Mouse (Mus musculus) bone marrow, adult 2 months (tissue): ENCODE results near the gene Slc2a4. TPM values are rescaled to one million over a fixed set of nuclear protein-coding genes. Genes with fewer than 3 reads are reported as not detected.
A peak's percentile ranks its signal among the peaks of the same experiment; 100 is the strongest.

ENCODE experiments used
- H3K27ac ChIP-seq: fragments of 200-500 bp; 2 replicates; pipeline ENCODE4 v1.5.1; 2012; ENCODE audit warnings: low read depth, mild to moderate bottlenecking, control low read depth, inconsistent platforms, low read length; ENCODE audit not compliant: control insufficient read depth, poor library complexity, insufficient read depth
- H3K4me1 ChIP-seq: fragments of 200-500 bp; 2 replicates; pipeline ENCODE4 v1.6.1; 2011; ENCODE audit warnings: low read length; ENCODE audit not compliant: control insufficient read depth, insufficient read depth
- H3K4me3 ChIP-seq: fragments of 200-500 bp; replicated peaks from 2 replicates; pipeline ENCODE3; 2011; ENCODE audit warnings: mild to moderate bottlenecking, low read depth, low read length, control low read depth; ENCODE audit not compliant: control insufficient read depth
- CTCF ChIP-seq: fragments of 200-500 bp; IDR thresholded peaks from 2 replicates; pipeline ENCODE4 v1.5.1; 2011; ENCODE audit warnings: low read length, control low read depth; ENCODE audit not compliant: control insufficient read depth, insufficient read depth
- POLR2A ChIP-seq: fragments of 200-500 bp; IDR thresholded peaks from 2 replicates; pipeline ENCODE4 v1.6.1; 2011; ENCODE audit warnings: low read depth, mild to moderate bottlenecking, control low read depth, low read length, borderline replicate concordance; ENCODE audit not compliant: control insufficient read depth
- WGBS: fragments of 180-500 bp; shearing (Covaris S2); methylation state at CpG from one replicate; pipeline ENCODE4 v1.1.7; 2018; 5-methylcytosine and 5-hydroxymethylcytosine counted together
- polyA plus RNA-seq: library from polyadenylated mRNA; stranded (reverse); fragments of >200 nt; gene quantifications from 2 replicates; pipeline ENCODE4 v1.2.4, GENCODE M21; 2011; ENCODE audit warnings: low replicate concordance; ENCODE audit not compliant: missing spikeins, insufficient read depth, insufficient read length

Gene Slc2a4
- polyA plus RNA-seq = 24.5 and 32.2 TPM in 2 replicates

DNA sequence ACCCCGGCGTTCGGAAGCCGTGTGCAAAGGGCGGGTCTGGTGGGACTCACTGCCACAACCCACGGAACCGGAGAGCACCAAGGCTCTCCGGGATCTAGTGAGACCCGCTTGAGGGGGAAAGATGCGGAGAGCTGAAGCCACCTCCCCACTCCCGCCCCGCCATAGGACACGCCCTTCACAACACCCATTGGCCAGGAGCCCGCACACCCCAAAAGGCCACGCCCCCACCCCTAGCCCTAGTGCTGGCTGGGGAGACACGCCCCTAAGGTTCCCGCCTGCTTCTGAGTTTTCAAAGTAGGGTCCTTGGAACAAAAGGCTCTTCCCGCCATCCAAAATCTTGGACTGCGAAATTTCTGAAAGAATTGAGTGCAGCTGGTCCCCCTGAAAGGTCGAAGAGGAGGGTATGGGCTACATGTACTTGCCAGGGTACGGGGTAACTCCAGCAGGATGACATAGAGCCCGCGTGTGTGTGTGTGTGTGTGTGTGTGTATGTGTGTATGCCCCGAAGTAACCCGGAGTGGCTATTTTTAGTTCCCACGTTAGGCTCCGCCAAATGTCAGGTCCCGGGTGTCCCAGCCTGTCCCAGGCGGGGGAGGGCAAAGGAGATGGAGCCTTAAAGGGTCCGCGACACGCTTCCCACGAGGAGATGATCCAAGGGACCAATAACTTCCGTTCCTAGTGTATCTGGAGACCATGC, at the start of gene Slc2a4:
Gene Slc2a4 (minus strand): TSS at position 123 of the 697 bp plus-strand sequence.
- Histone ChIP-seq H3K4me1 (peaks cover 1% of the 10 kb centered on the region; the same call in 1 of the 2 replicates), H3K4me3 (peak within 1 kb of the TSS; percentile 81), H3K27ac (peak within 1 kb of the TSS; percentile 54)
- no peak for TF ChIP-seq CTCF
- peak; percentile 78 for TF ChIP-seq POLR2A
- WGBS = 1% methylated on average over 34 of the region's 34 CpGs

DNA sequence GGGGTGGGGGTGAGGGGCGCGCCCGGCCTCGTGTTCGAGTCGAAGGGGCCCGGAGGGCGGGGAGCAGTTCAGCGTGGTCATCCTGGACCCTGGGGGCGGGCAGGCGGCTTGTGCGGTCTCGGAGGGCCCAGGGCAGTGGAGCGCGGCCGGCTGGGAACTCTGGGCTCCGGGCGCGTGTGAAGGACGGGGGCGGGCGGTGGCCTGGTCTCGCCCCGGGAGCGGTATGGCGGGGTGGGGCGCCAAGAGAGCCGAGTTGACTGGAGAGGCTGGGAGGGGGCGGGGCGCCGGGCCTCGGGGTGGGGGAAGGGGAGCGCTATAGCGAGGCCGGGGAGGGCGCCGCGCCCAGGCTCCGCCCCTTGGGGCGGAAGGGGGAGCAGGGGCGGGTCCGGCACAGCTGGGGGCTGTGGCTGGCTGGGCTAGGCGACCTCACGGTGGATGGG, 49.1 kb upstream of the Slc2a4 start:
- TF ChIP-seq CTCF (no peak), POLR2A (peak; percentile 56; the same call in 1 of the 2 replicates)
- Histone ChIP-seq H3K4me3 (peak overlapping the region; percentile 89), H3K27ac (peak overlapping the region; percentile 98), H3K4me1 (peaks cover 4% of the 10 kb centered on the region)
- 2% methylated on average over 41 of the region's 44 CpGs for WGBS

- under 1% methylated on average over 66 of the region's 66 CpGs for WGBS
- H3K4me1 ChIP-seq = peaks cover 4% of the 10 kb centered on the region
- peak overlapping the region; percentile 89 for H3K4me3 ChIP-seq
- peak overlapping the region; percentile 98 for H3K27ac ChIP-seq
- TF ChIP-seq CTCF (no peak), POLR2A (no peak)
These were observed 48.4 kb upstream of the Slc2a4 start for GRCm38 (mm10) chr11:69996161-69997061.

GRCm38 (mm10) chr11:69995391-69995960, 47.5 kb upstream of the Slc2a4 start, which contains the start of gene Phf23:
Gene Phf23, plus strand, starts transcription at chr11:69995777.
- Histone ChIP-seq H3K4me1 (peaks cover 2% of the 10 kb centered on the region; the same call in 1 of the 2 replicates), H3K27ac (peak within 1 kb of the TSS; percentile 98), H3K4me3 (peak within 1 kb of the TSS; percentile 89)
- 2% methylated on average over 35 of the region's 36 CpGs for WGBS
- TF ChIP-seq POLR2A (peak; percentile 43; the same call in 1 of the 2 replicates), CTCF (peak; percentile 30; the same call in 1 of the 2 replicates)

GRCm38 (mm10) chr11:69994401-69995090, 46.6 kb upstream of the Slc2a4 start:
- H3K27ac ChIP-seq = no peak overlapping the region

DNA sequence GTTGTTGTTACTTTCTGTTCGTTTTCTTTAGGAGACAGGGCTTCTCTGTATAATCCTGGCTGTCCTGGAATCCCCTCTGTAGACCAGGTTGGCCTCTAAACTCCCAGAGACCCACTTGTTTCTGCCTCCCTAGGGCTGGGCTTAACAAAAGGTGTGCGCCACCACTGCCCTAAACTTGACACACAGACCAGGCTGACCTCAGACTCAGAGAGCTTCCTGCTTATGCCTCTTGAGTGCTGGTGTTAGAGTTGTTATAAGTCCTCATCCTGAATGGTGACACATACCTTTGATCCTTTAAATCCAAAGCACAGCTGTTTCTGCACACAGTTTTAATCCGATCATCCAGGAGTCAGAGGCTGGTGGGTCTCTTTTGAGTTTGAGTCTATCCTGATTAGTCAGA, 44.9 kb upstream of the Slc2a4 start:
- Histone ChIP-seq H3K27ac (no peak overlapping the region), H3K4me3 (no peak overlapping the region), H3K4me1 (peaks cover 2% of the 10 kb centered on the region; the same call in 1 of the 2 replicates)
- TF ChIP-seq POLR2A = no peak
- no peak for TF ChIP-seq CTCF
- 88% methylated on average over 3 of the region's 3 CpGs for WGBS

More at GRCm38 (mm10) chr11:69994401-69995090, 46.6 kb upstream of the Slc2a4 start:
- no peak overlapping the region for H3K4me3 ChIP-seq
- WGBS = 80% methylated on average over 11 of the region's 11 CpGs
- peaks cover 2% of the 10 kb centered on the region; the same call in 1 of the 2 replicates for H3K4me1 ChIP-seq
- TF ChIP-seq POLR2A = no peak
- no peak for TF ChIP-seq CTCF

GRCm38 (mm10) chr11:69992396-69992795, 44.4 kb upstream of the Slc2a4 start:
- H3K27ac ChIP-seq = no peak overlapping the region
- peaks cover 2% of the 10 kb centered on the region; the same call in 1 of the 2 replicates for H3K4me1 ChIP-seq
- H3K4me3 ChIP-seq = peak overlapping the region; percentile 53
- WGBS = 74% methylated on average over 10 of the region's 10 CpGs
- TF ChIP-seq POLR2A (no peak), CTCF (no peak)
